Mouse (Mus musculus): Measurements from ENCODE around the gene Gm266. TPM values are rescaled to one million over a fixed set of nuclear protein-coding genes. Genes with fewer than 3 reads are reported as not detected.

Gene Gm266
- total and polyA plus RNA-seq, 3 experiments: not detected

GRCm38 (mm10) chr12:111500725-111501124, 15.1 kb upstream of the Gm266 start:
- no peak overlapping the region for H3K4me2 ChIP-seq (ENCODE audit: insufficient read depth, low read depth, poor library complexity, severe bottlenecking)
- no peak for DNase-seq (ENCODE audit: extremely low read depth)
- H3K27me3 ChIP-seq (replicated peaks): no peaks in the 10 kb centered on the region
- no peaks in the 10 kb centered on the region for H3K36me3 ChIP-seq (replicated peaks in 1 of 2; ENCODE audit: control insufficient read depth in 1 of 2, insufficient read depth in 1 of 2, low read length in 1 of 2)
- TF ChIP-seq NELFE (IDR thresholded peaks at IDR 0.05; ENCODE audit: low read depth, low read length) (no peak), MXI1 (IDR thresholded peaks at IDR 0.05; ENCODE audit: low read depth, low read length) (no peak), CHD1 (IDR thresholded peaks at IDR 0.05; ENCODE audit: low read depth, low read length) (no peak), KAT2A (IDR thresholded peaks at IDR 0.05; ENCODE audit: insufficient replicate concordance, low read length) (no peak), TBP (conservative IDR thresholded peaks at IDR 0.05; ENCODE audit: low read depth, low read length) (no peak), MEF2A (IDR thresholded peaks at IDR 0.05; ENCODE audit: borderline replicate concordance, low read depth, low read length) (no peak), SMC3 (IDR thresholded peaks at IDR 0.05; ENCODE audit: low read depth, low read length) (no peak), RCOR1 (conservative IDR thresholded peaks at IDR 0.05; ENCODE audit: low read depth, low read length) (no peak), CHD2 (IDR thresholded peaks at IDR 0.05; ENCODE audit: low read length) (no peak), PAX5 (IDR thresholded peaks at IDR 0.05; ENCODE audit: low read length) (no peak), ZNF384 (IDR thresholded peaks at IDR 0.05; ENCODE audit: low read depth, low read length) (no peak), MAZ (IDR thresholded peaks at IDR 0.05; ENCODE audit: low read depth, low read length) (no peak), USF1 (IDR thresholded peaks at IDR 0.05; ENCODE audit: low read depth, low read length) (no peak), SIN3A (IDR thresholded peaks at IDR 0.05; ENCODE audit: low read length) (no peak), UBTF (IDR thresholded peaks at IDR 0.05; ENCODE audit: low read depth, low read length) (no peak), ZC3H11A (IDR thresholded peaks at IDR 0.05; ENCODE audit: low read depth, low read length) (no peak), TCF12 (IDR thresholded peaks at IDR 0.05; ENCODE audit: low read depth, low read length) (no peak), NRF1 (IDR thresholded peaks at IDR 0.05; ENCODE audit: low read depth, low read length) (no peak)
- peaks cover 7% of the 10 kb centered on the region for H3K9me3 ChIP-seq (replicated peaks; ENCODE audit: low read length)
- H3K4me1 ChIP-seq (ENCODE audit: control insufficient read depth in 1 of 2, insufficient read depth in 2 of 2): peaks cover 0 to 19% of the 10 kb centered on the region in 2 experiments; a peak in 2 of 4 replicates
- H3K27ac ChIP-seq (ENCODE audit: insufficient read depth, low read depth): no peak overlapping the region
- no peak overlapping the region for H3K4me3 ChIP-seq (replicated peaks in 1 of 3; ENCODE audit: low read depth in 2 of 3, low read length in 2 of 3, poor library complexity in 1 of 3)
- in situ Hi-C loops (cut with MboI; ENCODE audit: low pct_ligation_motif_present, low pct_unique_long_range_greater_than_20kb, low sequenced_read_pairs) (no loop called here), dilution Hi-C loops (cut with MboI; ENCODE audit: extremely low pct_ligation_motif_present, extremely low pct_unique_long_range_greater_than_20kb, low sequenced_read_pairs) (no loop called here)
- H3K79me2 ChIP-seq (replicated peaks; ENCODE audit: control insufficient read depth, extremely low read depth, insufficient read depth, poor library complexity, severe bottlenecking): no peaks in the 10 kb centered on the region
- no peak overlapping the region for H3K9ac ChIP-seq (ENCODE audit: insufficient read depth, low read depth)

- peaks cover 2 to 16% of the 10 kb centered on the region in 2 experiments; a peak in 2 of 4 replicates for H3K4me1 ChIP-seq (ENCODE audit: control insufficient read depth in 1 of 2, insufficient read depth in 2 of 2)
- no peaks in the 10 kb centered on the region for H3K79me2 ChIP-seq (replicated peaks; ENCODE audit: control insufficient read depth, extremely low read depth, insufficient read depth, poor library complexity, severe bottlenecking)
- H3K36me3 ChIP-seq (replicated peaks in 1 of 2; ENCODE audit: control insufficient read depth in 1 of 2, insufficient read depth in 1 of 2, low read length in 1 of 2): no peaks in the 10 kb centered on the region
- H3K9me3 ChIP-seq (replicated peaks; ENCODE audit: low read length): peaks cover 7% of the 10 kb centered on the region
- H3K27me3 ChIP-seq (replicated peaks): no peaks in the 10 kb centered on the region
- no peak overlapping the region for H3K9ac ChIP-seq (ENCODE audit: insufficient read depth, low read depth)
- in situ Hi-C loops (cut with MboI; ENCODE audit: low pct_ligation_motif_present, low pct_unique_long_range_greater_than_20kb, low sequenced_read_pairs) (no loop called here), dilution Hi-C loops (cut with MboI; ENCODE audit: extremely low pct_ligation_motif_present, extremely low pct_unique_long_range_greater_than_20kb, low sequenced_read_pairs) (no loop called here)
- no peak overlapping the region for H3K4me2 ChIP-seq (ENCODE audit: insufficient read depth, low read depth, poor library complexity, severe bottlenecking)
- no peak for DNase-seq (ENCODE audit: extremely low read depth)
- H3K4me3 ChIP-seq (replicated peaks in 1 of 3; ENCODE audit: low read depth in 2 of 3, low read length in 2 of 3, poor library complexity in 1 of 3): no peak overlapping the region
- TF ChIP-seq MAFK (IDR thresholded peaks at IDR 0.05; ENCODE audit: insufficient replicate concordance, low read length): no peak
- TF ChIP-seq ELF1 (IDR thresholded peaks at IDR 0.05; ENCODE audit: low read depth, low read length): no peak
- no peak overlapping the region for H3K27ac ChIP-seq (ENCODE audit: insufficient read depth, low read depth)
Observed at GRCm38 (mm10) chr12:111499617-111500016, 14.0 kb upstream of the Gm266 start.
